Mouse (Mus musculus): ENCODE data around the gene Sin3a. TPM values are rescaled to one million over a fixed set of nuclear protein-coding genes. Genes with fewer than 3 reads are reported as not detected.

The Sin3a gene
- polyA plus RNA-seq, 1 experiment from 2014 or later = 34.4 TPM

GRCm38 (mm10) chr9:57117261-57117755 lies 45.5 kb downstream of the Sin3a start:
- Histone ChIP-seq H3K9ac (ENCODE audit: low read depth, low read length) (no peak overlapping the region), H3K27ac (ENCODE audit: low read depth, low read length) (no peak overlapping the region), H3K4me2 (no peak overlapping the region), H3K4me1 (ENCODE audit: control insufficient read depth, insufficient read depth, low read length) (no peaks in the 10 kb centered on the region), H3K4me3 (ENCODE audit: low read depth, low read length) (no peak overlapping the region), H3K9me3 (replicated peaks; ENCODE audit: control insufficient read depth, low read length) (no peaks in the 10 kb centered on the region), H3K27me3 (ENCODE audit: control insufficient read depth, insufficient read depth, low read length) (no peaks in the 10 kb centered on the region), H3K36me3 (ENCODE audit: control insufficient read depth, insufficient read depth, low read length) (peaks cover 34% of the 10 kb centered on the region)
- ATAC-seq (replicated peaks; ENCODE audit: insufficient number of reproducible peaks, low FRiP score, low TSS enrichment) = no peak
- WGBS (ENCODE audit: insufficient replicate concordance) = 91% methylated on average over 13 of the region's 13 CpGs

GRCm38 (mm10) chr9:57129641-57130040 lies 57.8 kb downstream of the Sin3a start:
- Histone ChIP-seq H3K4me3 (ENCODE audit: low read depth, low read length) (peak overlapping the region; percentile 82), H3K27ac (ENCODE audit: low read depth, low read length) (peak overlapping the region; percentile 97; the same call in 1 of the 2 replicates), H3K27me3 (ENCODE audit: control insufficient read depth, insufficient read depth, low read length) (no peaks in the 10 kb centered on the region), H3K36me3 (ENCODE audit: control insufficient read depth, insufficient read depth, low read length) (peaks cover 14% of the 10 kb centered on the region; the same call in 1 of the 2 replicates), H3K9ac (ENCODE audit: low read depth, low read length) (no peak overlapping the region), H3K4me2 (peak overlapping the region; percentile 98), H3K4me1 (ENCODE audit: control insufficient read depth, insufficient read depth, low read length) (peaks cover 9% of the 10 kb centered on the region; the same call in 1 of the 2 replicates), H3K9me3 (replicated peaks; ENCODE audit: control insufficient read depth, low read length) (no peaks in the 10 kb centered on the region)
- no peak for ATAC-seq (replicated peaks; ENCODE audit: insufficient number of reproducible peaks, low FRiP score, low TSS enrichment)

- peak within 1 kb of the TSS; percentile 97 for H3K27ac ChIP-seq (ENCODE audit: low read depth, low read length)
- peak; percentile 89 for ATAC-seq (replicated peaks; ENCODE audit: insufficient number of reproducible peaks, low FRiP score, low TSS enrichment)
- H3K36me3 ChIP-seq (ENCODE audit: control insufficient read depth, insufficient read depth, low read length) = peaks cover 13% of the 10 kb centered on the region
- no peaks in the 10 kb centered on the region for H3K9me3 ChIP-seq (replicated peaks; ENCODE audit: control insufficient read depth, low read length)
- H3K27me3 ChIP-seq (ENCODE audit: control insufficient read depth, insufficient read depth, low read length) = no peaks in the 10 kb centered on the region
- WGBS (ENCODE audit: insufficient replicate concordance) = under 1% methylated on average over 58 of the region's 58 CpGs
- peaks cover 9% of the 10 kb centered on the region; the same call in 1 of the 2 replicates for H3K4me1 ChIP-seq (ENCODE audit: control insufficient read depth, insufficient read depth, low read length)
- H3K4me3 ChIP-seq (ENCODE audit: low read depth, low read length) = peak within 1 kb of the TSS; percentile 82
- peak within 1 kb of the TSS; percentile 93 for H3K9ac ChIP-seq (ENCODE audit: low read depth, low read length)
- peak within 1 kb of the TSS; percentile 98 for H3K4me2 ChIP-seq
These were observed 59.0 kb downstream of the Sin3a start, which contains the start of gene Man2c1 for GRCm38 (mm10) chr9:57130577-57131433. Gene Man2c1 (plus strand): TSS chr9:57130690.

GRCm38 (mm10) chr9:57137246-57137645 lies 65.4 kb downstream of the Sin3a start:
- H3K4me3 ChIP-seq (ENCODE audit: low read depth, low read length) = no peak overlapping the region
- 0 out of 2 replicates have a peak overlapping the region, but pooled peaks have one; percentile 5 for H3K9ac ChIP-seq (ENCODE audit: low read depth, low read length)
- H3K27me3 ChIP-seq (ENCODE audit: control insufficient read depth, insufficient read depth, low read length) = no peaks in the 10 kb centered on the region
- no peaks in the 10 kb centered on the region for H3K9me3 ChIP-seq (replicated peaks; ENCODE audit: control insufficient read depth, low read length)
- no peak overlapping the region for H3K4me2 ChIP-seq
- no peak overlapping the region for H3K27ac ChIP-seq (ENCODE audit: low read depth, low read length)
- WGBS (ENCODE audit: insufficient replicate concordance) = 79% methylated on average over 6 of the region's 6 CpGs
- no peaks in the 10 kb centered on the region for H3K4me1 ChIP-seq (ENCODE audit: control insufficient read depth, insufficient read depth, low read length)
- no peak for ATAC-seq (replicated peaks; ENCODE audit: insufficient number of reproducible peaks, low FRiP score, low TSS enrichment)
- peaks cover 24% of the 10 kb centered on the region for H3K36me3 ChIP-seq (ENCODE audit: control insufficient read depth, insufficient read depth, low read length)

- Histone ChIP-seq H3K9ac (ENCODE audit: low read depth, low read length) (0 out of 2 replicates have a peak overlapping the region, but pooled peaks have one; percentile 5), H3K27ac (ENCODE audit: low read depth, low read length) (no peak overlapping the region), H3K4me2 (no peak overlapping the region), H3K27me3 (ENCODE audit: control insufficient read depth, insufficient read depth, low read length) (no peaks in the 10 kb centered on the region), H3K4me3 (ENCODE audit: low read depth, low read length) (no peak overlapping the region), H3K36me3 (ENCODE audit: control insufficient read depth, insufficient read depth, low read length) (peaks cover 24% of the 10 kb centered on the region), H3K9me3 (replicated peaks; ENCODE audit: control insufficient read depth, low read length) (no peaks in the 10 kb centered on the region), H3K4me1 (ENCODE audit: control insufficient read depth, insufficient read depth, low read length) (no peaks in the 10 kb centered on the region)
- WGBS (ENCODE audit: insufficient replicate concordance) = 89% methylated on average over 9 of the region's 9 CpGs
- ATAC-seq (replicated peaks; ENCODE audit: insufficient number of reproducible peaks, low FRiP score, low TSS enrichment) = no peak
These were observed 65.9 kb downstream of the Sin3a start for GRCm38 (mm10) chr9:57137777-57138176.

- Histone ChIP-seq H3K27ac (ENCODE audit: low read depth, low read length) (no peak overlapping the region), H3K27me3 (ENCODE audit: control insufficient read depth, insufficient read depth, low read length) (no peaks in the 10 kb centered on the region), H3K4me3 (ENCODE audit: low read depth, low read length) (no peak overlapping the region), H3K9ac (ENCODE audit: low read depth, low read length) (no peak overlapping the region), H3K4me1 (ENCODE audit: control insufficient read depth, insufficient read depth, low read length) (no peaks in the 10 kb centered on the region), H3K36me3 (ENCODE audit: control insufficient read depth, insufficient read depth, low read length) (peaks cover 24% of the 10 kb centered on the region), H3K9me3 (replicated peaks; ENCODE audit: control insufficient read depth, low read length) (no peaks in the 10 kb centered on the region), H3K4me2 (no peak overlapping the region)
- WGBS (ENCODE audit: insufficient replicate concordance) = 86% methylated on average over 6 of the region's 6 CpGs
- no peak for ATAC-seq (replicated peaks; ENCODE audit: insufficient number of reproducible peaks, low FRiP score, low TSS enrichment)
These were observed 66.7 kb downstream of the Sin3a start for GRCm38 (mm10) chr9:57138507-57138906.

- Histone ChIP-seq H3K9me3 (replicated peaks; ENCODE audit: control insufficient read depth, low read length) (no peaks in the 10 kb centered on the region), H3K4me3 (ENCODE audit: low read depth, low read length) (no peak overlapping the region), H3K36me3 (ENCODE audit: control insufficient read depth, insufficient read depth, low read length) (peaks cover 24% of the 10 kb centered on the region), H3K27ac (ENCODE audit: low read depth, low read length) (no peak overlapping the region), H3K4me2 (no peak overlapping the region), H3K27me3 (ENCODE audit: control insufficient read depth, insufficient read depth, low read length) (no peaks in the 10 kb centered on the region), H3K4me1 (ENCODE audit: control insufficient read depth, insufficient read depth, low read length) (no peaks in the 10 kb centered on the region), H3K9ac (ENCODE audit: low read depth, low read length) (no peak overlapping the region)
- 92% methylated on average over 9 of the region's 9 CpGs for WGBS (ENCODE audit: insufficient replicate concordance)
- ATAC-seq (replicated peaks; ENCODE audit: insufficient number of reproducible peaks, low FRiP score, low TSS enrichment) = no peak
These were observed 67.3 kb downstream of the Sin3a start for GRCm38 (mm10) chr9:57139110-57139509.

GRCm38 (mm10) chr9:57139571-57139970 lies 67.7 kb downstream of the Sin3a start:
- no peak overlapping the region for H3K27ac ChIP-seq (ENCODE audit: low read depth, low read length)
- no peaks in the 10 kb centered on the region for H3K4me1 ChIP-seq (ENCODE audit: control insufficient read depth, insufficient read depth, low read length)
- H3K36me3 ChIP-seq (ENCODE audit: control insufficient read depth, insufficient read depth, low read length) = peaks cover 24% of the 10 kb centered on the region
- H3K9me3 ChIP-seq (replicated peaks; ENCODE audit: control insufficient read depth, low read length) = no peaks in the 10 kb centered on the region
- no peak overlapping the region for H3K4me3 ChIP-seq (ENCODE audit: low read depth, low read length)
- no peak overlapping the region for H3K4me2 ChIP-seq
- ATAC-seq (replicated peaks; ENCODE audit: insufficient number of reproducible peaks, low FRiP score, low TSS enrichment) = no peak
- H3K9ac ChIP-seq (ENCODE audit: low read depth, low read length) = no peak overlapping the region
- 83% methylated on average over 5 of the region's 5 CpGs for WGBS (ENCODE audit: insufficient replicate concordance)
- H3K27me3 ChIP-seq (ENCODE audit: control insufficient read depth, insufficient read depth, low read length) = no peaks in the 10 kb centered on the region

All from heart, embryonic 11.5 days (tissue).